Mouse (Mus musculus): ENCODE results near the gene Mtus2.
A peak's percentile ranks its signal among the peaks of the same experiment; 100 is the strongest.
"Not testable (repeated sequence)": the region's sequence is repeated elsewhere in the genome, so short reads cannot be mapped to it uniquely, and the experiment has no call there.

Mtus2 gene

DNA sequence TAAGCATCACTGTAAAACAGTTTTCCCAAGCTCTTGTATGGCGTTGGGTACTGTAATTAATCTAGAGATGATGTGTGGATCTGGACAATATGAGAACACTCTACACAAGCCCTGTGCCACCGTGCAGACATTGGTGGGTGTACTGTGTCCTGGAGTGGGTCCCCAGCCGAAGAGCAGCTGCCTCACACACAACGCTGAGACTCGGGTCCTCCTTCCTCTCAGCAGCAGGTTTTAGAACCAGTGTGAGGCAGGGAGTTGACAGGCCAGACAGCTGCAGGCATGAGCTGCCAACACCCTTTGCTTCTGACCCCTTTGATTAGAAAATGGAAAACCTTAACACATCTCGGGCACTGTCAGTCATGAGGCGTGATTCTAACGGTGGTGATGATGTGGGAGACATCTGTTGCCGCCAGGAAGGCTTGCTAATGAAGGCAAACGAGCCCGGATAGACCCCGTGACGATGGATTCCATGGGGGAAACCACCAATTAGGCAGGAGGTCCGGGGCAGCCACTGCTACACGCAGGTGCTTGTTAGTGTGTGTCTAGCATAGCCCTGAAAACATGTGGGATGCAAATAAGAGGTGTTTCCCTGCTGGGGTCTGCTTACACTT lies 158.2 kb downstream of the Mtus2 start:
- DNase-seq (ENCODE audit: low spot score in 2 of 2): no peak

DNA sequence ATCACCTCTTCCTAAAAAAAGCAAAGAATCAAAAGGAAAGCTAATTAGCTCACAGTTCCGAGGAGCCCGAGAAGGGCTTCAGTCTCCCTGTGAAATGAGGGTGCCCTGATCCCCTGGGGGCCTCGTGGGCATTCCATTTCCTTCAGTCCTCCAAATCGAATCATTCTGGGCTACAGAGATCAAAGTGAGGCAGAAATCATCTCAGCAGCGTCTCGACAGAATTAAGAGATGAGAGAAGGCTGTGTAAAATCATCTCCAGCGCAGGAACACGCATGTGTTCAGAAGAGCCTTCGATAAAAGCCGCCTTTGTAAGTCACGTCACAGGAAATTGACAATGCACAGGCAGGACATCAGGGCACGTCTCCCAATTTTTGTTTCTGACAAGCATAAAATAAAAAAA lies 167.2 kb downstream of the Mtus2 start:
- DNase-seq (ENCODE audit: low spot score in 2 of 2): no peak

- DNase-seq (ENCODE audit: low spot score in 2 of 2): peak in 1 of 2 experiments; percentile 14
Measured at GRCm38 (mm10) chr5:148130691-148131457, 173.8 kb downstream of the Mtus2 start.

GRCm38 (mm10) chr5:148131458-148132131 lies 174.5 kb downstream of the Mtus2 start:
- DNase-seq (ENCODE audit: low spot score in 2 of 2): peak in 1 of 2 experiments; percentile 25

- DNase-seq (ENCODE audit: low spot score in 2 of 2): no peak
Measured at GRCm38 (mm10) chr5:148133448-148134060, 176.4 kb downstream of the Mtus2 start.

GRCm38 (mm10) chr5:148141662-148142061 lies 184.5 kb downstream of the Mtus2 start:
- no peak for DNase-seq (ENCODE audit: low spot score in 2 of 2)

DNA sequence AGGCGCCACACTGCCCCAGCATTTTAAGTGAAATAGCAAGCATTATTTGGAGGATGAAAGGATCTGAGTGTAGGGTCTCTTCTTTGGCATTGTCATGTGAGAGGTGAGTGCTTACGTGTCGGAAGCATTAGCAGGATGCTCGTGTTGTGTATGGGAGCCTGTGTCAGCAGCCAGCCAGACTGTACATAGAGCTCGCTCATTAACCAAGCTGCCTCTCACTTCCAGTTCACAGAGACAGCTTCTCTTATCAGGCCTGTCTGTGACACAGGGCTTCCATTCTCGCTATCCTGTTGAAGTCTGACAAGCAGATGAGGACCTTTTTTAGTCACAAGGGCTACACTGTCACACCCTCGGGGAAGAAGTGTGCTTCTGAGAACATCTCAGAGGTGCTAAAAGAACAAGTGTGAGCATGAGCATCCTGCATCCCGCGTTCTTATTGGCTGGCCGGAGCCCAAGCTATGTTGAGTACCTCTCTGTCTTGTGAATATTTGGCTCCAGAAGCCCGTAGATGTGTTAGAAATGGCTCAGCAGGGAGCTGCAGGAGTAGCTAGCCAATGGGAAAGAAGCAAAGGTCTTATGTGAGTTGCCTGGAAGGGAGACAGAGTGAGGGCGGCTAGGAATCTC lies 189.2 kb downstream of the Mtus2 start:
- DNase-seq (ENCODE audit: low spot score in 2 of 2): peak; percentile 35 to 50

DNA sequence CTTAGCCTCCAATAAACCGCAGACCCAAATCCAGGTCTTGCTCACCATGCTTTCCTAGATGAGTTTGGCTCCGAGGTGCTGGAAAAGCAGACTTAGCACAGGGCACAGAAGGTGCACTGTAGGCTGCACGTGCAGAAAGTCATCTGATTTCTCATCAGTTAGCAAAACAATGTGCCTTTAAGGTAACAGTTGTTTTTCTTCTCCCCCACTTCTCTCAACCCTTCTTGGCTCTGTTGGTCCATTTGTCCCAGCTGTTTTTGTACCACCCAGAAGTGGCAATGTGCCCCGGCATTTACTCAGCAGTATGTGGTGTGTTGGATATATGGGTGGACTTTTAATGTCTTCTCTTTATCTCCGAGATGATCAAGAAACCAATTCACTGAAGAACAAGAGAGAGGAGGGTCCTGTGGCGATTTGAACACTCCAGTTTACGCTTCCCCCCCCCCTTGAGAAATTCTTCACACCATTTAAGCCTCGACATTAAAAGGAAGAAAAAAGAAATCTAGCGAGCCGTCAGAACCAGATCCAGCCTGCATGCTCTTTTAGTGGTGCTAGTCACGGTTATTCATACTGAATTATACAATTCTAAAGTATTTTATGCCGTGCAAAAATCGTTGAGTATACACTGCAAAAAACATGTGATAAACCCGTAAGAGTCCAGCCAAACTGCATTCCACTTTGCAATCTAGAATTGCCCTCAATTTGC lies 194.9 kb downstream of the Mtus2 start:
- DNase-seq (ENCODE audit: low spot score in 2 of 2): no peak

DNA sequence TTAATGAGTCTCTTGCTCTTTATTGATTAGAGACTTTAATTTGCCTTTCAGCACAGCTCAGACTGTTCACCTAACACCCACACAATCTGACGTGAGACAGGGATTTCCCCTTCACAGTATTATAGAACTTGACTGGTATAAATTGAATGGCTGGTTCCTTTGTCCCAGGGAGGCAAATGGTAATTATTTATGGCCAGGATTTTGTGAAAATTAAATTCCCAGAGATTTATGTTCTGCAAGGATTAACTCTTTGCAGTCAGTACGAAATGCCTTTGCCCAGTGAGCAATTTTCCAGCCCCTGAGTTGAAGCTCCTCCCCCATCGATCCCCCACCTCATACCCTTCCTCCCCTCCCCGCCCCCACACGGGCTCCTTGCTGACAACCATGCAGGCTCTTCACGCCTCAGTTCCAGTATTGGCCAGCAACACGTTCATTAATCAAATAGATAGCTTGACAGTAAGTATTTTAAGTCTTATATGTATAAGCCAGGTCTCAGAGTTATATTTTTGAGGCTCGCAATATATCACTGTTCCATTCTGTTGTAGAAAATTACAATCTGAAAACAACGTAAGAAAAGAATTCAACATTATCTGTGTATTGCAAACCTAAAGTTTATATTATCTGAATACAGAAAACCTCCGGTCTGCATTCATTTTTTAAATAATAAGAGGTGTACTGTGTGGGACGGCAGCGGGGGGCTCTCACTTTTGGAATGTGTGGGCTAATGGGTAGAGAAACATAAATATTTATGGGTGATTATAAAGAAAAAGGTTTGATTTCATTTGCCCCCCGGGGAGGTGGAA lies 195.7 kb downstream of the Mtus2 start:
- DNase-seq (ENCODE audit: low spot score in 2 of 2): no peak

GRCm38 (mm10) chr5:148153403-148153713 lies 196.2 kb downstream of the Mtus2 start:
- no peak for DNase-seq (ENCODE audit: low spot score in 2 of 2)

DNA sequence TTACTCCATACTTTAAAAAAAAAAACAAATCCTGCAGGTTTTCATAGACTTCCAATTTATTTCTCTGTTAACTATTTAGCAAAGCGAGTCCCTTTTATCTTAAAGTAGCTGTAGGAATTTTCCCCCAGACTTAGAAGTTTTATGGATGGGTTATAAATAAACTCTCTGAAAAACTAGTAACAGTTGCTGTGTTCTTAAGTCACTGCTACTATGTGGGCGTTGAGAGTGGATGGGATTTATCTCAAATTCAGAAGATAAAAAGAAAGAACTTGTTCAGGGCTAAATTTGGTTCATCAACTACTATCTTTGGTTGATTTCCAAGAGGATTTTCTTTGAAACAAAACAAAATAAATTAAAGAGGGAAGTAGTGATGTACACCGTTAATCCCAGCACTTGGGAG lies 197.6 kb downstream of the Mtus2 start:
- no peak for DNase-seq (ENCODE audit: low spot score in 2 of 2)

- DNase-seq (ENCODE audit: low spot score in 2 of 2): no peak
Measured at GRCm38 (mm10) chr5:148159328-148159727, 202.2 kb downstream of the Mtus2 start.

GRCm38 (mm10) chr5:148160529-148161154 lies 203.5 kb downstream of the Mtus2 start:
- no peak for DNase-seq (ENCODE audit: low spot score in 2 of 2)

DNA sequence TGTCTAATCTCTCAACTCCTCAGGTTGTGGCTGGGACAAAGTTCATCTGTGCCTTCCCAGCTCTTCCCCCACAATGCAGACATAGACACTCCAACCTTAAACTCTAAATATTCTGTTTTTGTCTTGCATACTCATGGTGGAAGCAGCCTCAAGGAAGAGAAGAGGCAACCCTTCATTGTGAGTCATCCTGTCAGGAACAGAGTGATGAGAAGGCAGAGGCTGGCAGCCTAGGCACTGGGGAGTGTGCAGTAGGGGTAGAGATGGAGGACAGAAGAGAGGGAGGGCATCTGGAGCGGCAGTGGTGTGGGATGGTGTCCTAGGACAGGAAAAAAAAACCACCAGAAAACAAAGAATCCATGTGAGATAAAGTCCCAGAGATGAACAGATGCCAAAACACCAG lies 208.0 kb downstream of the Mtus2 start:
- DNase-seq (ENCODE audit: low spot score in 2 of 2): no peak

GRCm38 (mm10) chr5:148175091-148175490 lies 218.0 kb downstream of the Mtus2 start:
- DNase-seq (ENCODE audit: low spot score in 2 of 2): no peak

DNA sequence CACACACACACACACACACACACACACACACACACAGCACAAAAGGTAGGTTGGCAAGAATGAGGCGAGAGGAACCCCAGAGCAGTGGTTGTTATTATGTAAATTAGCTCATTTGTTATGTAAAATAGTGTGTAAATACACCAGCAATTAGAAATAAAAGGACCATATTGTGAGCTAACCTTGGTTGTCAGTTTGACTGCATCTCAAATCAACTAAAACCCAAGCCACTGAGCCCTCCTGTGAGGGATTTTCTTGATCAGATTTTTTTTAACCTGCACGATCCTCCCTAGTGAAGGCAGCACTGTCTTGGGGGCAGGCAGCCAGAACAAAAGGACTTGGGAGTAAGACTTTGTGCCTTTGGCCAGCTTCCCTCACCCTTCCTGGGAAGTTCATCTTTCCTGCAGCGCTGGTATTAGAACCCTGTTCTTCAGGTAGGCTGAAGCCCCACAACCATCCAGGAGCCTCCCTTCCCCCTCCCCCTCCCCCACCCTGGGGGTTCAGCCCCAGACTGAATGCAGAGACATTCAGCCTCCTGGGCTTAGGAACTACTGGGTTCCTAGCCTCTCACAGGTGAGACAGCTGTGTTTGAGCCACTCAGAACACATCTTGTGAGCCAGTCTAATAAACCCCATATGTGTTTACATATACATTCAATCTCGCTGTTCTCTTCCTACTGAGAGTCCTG lies 218.8 kb downstream of the Mtus2 start:
- DNase-seq (ENCODE audit: low spot score in 2 of 2): no peak

DNA sequence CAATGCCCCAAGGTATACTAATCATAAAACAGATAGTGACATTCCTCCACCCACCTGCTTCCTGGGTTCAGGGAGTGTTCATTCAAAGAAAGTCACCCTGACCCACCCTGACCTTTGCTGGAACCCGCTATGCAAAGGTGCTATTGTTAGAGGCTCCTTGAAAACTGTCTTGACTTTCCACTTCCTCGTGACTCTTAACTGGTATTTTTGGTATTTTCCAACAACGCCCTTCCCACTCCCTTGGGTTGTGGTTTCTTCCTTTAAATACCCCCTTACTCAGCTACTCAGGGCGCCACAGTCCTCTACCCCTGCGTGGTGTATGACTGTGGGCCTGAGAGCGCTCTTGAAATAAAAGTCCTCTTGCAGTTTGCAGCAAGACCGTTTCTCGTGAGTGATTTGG lies 219.4 kb downstream of the Mtus2 start:
- DNase-seq (ENCODE audit: low spot score in 2 of 2): not testable (repeated sequence)

DNA sequence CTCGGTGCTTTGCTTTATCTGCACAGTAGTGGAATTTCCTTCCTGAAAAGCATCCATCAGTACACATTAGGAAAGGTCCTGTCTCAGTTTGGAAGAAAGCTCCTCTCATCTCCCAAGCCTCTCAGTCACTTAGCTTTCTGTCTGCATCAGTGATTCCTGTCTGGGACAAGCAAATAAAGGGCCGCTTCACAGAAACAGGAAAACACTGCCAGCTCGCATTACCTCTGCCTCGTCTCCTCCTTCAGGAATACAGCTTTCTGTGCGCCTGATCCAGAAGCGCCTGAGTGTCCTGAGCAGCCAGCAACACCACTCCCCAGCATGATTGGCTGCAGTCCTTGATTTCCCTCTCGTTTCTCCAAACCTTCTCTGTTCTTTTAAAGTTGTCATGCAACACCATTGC lies 222.1 kb downstream of the Mtus2 start:
- DNase-seq (ENCODE audit: low spot score in 2 of 2): no peak

DNA sequence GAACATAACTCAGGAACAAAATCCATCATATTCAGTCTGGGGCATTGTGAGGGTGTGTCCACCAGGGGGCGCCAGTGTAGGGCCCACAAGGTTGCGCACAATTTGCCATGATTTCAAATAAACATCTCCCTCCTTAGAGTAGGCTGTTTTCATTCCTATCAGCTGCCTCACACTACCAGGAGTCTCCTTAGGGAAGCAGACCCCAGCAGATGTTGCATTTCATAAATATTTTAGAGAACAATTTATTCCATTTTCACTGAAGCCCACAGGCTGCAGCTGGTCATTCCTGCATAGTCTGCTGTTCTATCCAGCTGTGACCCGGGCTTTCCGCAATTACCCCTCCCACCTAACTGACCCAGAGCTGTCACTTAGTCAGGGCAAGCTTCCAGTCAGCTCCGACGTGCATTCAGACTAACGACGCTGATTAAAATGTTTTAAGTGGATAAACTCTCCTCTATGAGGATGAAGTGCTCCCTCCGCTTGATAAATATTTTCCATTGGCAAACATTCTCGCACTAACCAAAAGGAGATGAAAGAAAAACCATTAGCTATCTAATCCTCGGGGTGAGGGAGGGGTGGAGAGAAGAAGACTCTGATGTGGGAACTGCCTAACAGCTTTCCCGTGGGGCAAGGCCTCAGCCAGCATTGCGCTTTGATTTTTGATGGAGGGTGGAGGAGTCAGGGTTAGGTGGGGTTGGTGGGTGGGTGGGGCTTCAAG lies 223.6 kb downstream of the Mtus2 start:
- peak in 1 of 2 experiments; percentile 22 for DNase-seq (ENCODE audit: low spot score in 2 of 2)
